Mouse (Mus musculus) thymus, postnatal 10 days (tissue): Measurements from ENCODE around the gene Rpf2.

Experiments
- DNase-seq, 2 experiments: peaks; one replicate each; pipeline ENCODE4 v3.0.0; 2021; ENCODE audit warnings: low spot score in 2 of 2

Rpf2 gene

DNA sequence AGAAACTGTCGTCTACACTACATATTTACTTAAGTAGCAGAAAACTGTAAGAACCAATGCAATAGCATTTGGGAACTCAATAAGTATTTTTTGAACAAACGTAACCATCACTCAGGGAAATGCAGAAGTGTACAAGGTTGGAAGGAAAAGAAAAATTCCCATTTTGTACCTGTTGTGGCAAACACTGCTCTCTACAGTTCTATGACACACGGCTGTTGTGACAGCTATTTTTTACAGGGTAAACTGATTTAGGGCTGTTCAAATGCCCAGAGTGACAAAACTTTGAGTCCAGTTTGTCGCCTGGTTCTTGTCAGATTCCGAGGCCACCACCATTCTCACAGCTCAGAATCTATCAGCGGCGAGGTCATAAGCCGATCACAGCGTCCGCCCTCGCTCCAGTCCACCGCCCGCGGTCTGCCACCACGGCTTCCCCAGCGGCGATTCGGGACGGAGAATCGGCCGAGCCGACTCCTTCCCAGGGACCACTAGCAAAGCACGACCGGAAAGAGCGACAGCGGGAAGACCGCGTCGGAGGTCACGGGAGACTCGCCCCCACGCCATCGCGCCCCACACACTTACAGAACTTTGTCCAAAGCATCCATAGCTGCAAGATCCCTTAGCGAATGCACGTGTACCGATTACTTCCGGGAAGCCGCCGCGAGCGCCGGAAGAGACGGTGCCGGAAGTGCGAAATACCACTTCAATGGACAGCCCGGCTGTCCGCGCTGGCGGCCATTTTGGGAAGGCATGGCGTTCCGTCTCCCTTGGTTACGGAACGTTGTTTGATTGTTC, at the start of gene Rpf2:
Gene Rpf2, minus strand, starts transcription at position 663 of the 792 bp plus-strand sequence.
- peak; percentile 64 to 73 for DNase-seq

- no peak for DNase-seq
These were observed 45.8 kb upstream of the Rpf2 start for GRCm38 (mm10) chr10:40292640-40293039.

GRCm38 (mm10) chr10:40286767-40287166, 39.9 kb upstream of the Rpf2 start:
- DNase-seq = no peak

DNA sequence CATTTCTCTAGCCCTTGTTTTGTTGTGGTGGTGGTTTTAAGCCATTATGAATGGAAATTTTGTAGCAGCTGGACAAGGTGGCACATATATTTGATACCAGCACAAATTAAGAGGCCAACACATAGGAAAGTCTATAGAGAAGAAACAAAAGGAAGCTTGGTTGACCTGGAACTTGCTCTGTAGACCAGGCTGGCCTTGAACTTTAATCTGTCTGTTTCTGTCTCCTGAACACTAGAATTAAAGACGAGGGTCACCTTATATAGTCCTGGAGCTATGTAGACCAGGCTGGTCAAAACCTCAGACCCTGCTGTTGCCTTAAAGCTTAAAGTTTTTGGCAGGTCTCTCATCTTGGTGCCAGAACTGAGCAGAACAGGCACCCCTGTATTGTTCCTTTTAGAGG, 38.7 kb upstream of the Rpf2 start:
- no peak for DNase-seq

GRCm38 (mm10) chr10:40284997-40285396, 38.2 kb upstream of the Rpf2 start:
- DNase-seq = no peak

DNA sequence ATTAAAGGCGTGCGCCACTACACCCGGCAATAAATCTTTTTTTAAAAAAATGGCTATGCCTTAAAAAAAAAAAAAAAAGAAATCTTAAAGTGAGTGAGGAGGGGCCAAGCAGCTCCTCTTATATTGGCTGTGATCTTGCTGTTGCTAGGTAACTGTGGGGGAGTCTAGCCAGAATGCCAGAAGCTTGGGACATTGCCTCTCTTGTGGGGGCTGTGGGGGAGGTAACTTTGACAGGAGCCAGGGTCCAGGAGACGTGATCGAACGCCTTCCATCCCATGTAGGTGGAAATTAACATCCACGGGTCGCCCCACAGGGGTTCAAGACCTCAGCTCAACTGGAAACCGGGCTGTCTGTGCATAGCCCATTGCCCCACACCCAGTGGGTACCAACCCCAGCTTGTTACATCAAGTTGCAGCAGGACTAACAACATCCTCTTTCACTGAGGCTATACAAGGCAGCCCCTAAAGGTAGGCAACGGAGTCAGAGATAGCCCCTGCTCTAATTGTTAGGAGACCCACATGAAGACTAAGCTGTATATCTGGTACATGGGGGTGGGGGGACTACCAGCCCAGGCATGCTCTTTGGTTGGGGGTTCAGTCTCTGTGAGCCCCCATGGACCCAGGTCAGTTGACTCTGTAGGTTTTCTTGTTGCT, 37.5 kb upstream of the Rpf2 start:
- no peak for DNase-seq

DNA sequence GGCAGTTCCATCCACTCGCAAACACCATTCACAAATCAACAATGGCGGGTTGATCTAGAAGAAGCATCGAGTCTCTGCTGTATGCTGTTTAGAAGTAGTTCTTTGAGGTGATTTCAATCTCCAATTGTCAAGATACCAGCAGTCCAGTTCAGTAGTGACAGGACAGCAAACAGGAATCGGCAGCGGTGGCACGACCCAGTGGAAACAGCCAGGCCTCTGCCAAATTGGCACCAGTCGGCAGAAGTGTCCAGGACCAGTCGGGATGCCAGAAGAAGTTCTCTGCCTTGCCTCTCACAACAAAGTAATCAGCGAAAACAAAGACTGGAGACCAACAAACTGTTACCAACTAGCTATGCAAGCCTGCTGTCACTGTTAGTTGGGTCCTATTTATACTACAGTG, 36.8 kb upstream of the Rpf2 start:
- no peak for DNase-seq

DNA sequence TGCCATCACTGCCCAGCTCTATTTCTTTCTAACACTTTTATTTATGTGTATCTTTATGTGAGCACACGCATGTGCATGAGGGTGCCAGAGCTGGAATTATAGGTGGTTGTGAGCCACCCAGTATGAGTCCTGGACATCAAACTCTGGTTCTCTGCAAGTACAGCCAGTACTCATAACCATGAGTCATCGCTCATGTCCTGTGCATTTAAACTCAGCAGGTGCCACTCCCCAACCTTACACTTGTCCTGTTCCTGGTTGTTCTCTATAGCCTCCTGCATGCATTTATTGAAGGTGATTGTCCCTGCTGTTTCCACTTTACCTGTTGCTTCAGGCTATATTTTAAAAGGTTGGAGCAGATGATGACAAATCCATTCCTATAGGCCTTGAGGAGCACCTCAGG, 34.7 kb upstream of the Rpf2 start:
- DNase-seq = no peak

GRCm38 (mm10) chr10:40278317-40278716, 31.5 kb upstream of the Rpf2 start:
- no peak for DNase-seq

DNA sequence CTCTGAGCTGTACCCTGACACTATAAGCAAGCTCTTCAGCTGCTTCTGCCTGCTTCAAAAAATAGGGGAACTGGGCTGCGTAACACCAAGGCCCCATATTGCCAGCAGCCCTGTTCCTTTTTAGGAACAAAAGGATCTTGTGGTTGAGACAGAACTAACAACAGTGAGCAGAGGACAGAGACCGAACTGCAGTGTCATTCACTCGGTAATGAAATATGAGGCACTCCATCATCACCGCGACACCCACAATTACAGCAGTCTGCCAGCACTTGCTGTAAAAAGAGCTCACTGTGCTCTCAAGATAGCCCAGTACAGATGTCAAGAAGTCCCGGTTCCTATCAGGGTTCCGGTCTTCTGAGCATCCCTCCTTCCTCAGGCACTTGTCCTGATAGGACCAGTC, 29.2 kb upstream of the Rpf2 start:
- DNase-seq = no peak

DNA sequence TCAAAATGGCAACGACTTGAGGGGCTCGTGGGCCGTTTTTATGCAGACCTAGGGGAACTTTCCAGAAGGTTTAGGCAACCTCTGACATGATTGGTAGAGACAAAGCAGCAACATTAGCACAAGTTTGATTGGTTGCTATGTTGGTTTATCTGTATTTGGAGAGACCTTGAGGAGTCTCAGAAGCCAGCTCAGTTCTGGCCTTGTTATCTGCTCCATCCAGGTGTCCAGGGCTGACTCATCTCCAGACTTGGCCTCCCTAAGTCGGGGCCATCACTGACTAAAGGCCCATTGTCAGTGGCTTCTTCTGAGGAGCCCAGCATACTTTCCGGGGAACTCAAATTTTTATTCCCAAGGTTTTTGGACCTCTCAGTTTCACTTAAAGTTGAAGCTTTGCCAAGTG, 27.1 kb upstream of the Rpf2 start:
- DNase-seq = no peak

GRCm38 (mm10) chr10:40271216-40271615, 24.4 kb upstream of the Rpf2 start:
- no peak for DNase-seq

DNA sequence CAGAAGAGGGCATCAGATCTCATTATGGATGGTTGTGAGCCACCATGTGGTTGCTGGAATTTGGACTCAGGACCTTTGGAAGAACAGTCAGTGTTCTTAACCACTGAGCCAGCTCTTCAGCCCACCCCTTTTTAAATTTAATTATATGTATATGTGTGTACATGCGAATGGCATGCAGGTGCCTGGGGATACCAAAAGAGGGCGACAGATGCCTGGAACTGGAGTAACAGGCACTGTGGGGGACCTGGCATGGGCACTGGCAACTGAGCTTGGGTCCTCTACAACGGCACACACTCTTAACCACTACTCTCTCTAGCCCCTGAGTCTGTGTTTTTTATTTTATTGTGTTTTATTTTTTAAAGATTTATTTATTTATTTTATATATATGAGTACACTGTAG, 18.1 kb upstream of the Rpf2 start:
- no peak for DNase-seq

DNA sequence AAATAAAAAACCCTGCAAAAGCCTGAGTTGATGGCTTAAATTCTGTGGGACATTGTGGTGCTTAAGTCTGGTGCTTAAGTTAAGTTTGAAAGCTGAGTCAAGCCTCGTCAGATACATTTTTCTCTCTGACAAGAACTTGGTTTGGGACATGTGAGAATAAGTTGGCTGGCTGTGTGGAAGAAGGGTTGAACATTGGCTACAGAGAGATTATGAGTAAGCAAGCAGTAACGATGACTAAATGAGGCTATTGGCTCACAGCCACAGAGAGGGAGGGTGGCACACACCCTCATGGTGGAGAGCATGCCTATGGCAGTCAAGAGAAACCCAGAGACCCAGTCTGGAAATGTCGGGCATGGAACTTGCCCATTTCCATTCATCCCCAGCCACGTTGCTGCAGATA, 16.9 kb upstream of the Rpf2 start:
- no peak for DNase-seq

DNA sequence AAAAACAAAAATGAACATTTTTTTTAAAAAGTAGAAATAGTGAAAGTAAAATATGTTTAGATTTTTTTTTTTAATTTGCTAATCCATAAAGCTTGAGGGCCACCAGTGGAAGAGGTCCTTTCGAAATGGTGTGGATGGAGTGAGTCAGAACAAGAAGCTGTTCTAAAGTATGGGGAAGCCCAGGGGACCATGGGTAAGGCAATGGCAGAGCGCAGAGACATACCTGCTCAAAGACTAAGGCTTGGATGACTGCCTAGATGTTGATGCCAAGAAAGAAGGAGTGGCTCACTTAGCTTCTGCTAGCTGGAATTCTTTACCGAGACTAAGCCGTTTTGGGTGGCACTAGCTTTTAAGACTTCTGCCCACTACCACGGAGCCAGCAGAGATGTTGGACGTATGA, 15.4 kb upstream of the Rpf2 start:
- DNase-seq = no peak

DNA sequence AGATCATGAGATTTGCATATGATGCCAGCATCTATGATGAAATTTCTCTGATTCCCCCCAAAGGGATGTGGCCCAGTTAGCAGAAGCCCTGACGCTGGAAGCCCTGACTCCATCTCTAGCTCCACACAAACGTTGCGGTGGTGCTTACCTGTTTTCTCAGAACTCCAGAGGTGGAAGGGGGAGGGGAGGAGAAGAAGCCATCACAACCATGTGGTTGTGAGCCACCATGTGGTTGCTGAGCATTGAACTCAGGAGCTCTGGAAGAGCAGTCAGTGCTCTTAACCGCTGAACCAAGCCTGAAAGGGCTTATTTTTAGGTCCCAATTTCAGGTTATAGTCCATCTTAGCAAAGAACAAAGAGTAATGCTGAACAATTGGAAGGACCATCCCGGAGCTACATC, 13.5 kb upstream of the Rpf2 start:
- DNase-seq = no peak

- no peak for DNase-seq
These were observed 12.7 kb upstream of the Rpf2 start for GRCm38 (mm10) chr10:40259542-40259941.

DNA sequence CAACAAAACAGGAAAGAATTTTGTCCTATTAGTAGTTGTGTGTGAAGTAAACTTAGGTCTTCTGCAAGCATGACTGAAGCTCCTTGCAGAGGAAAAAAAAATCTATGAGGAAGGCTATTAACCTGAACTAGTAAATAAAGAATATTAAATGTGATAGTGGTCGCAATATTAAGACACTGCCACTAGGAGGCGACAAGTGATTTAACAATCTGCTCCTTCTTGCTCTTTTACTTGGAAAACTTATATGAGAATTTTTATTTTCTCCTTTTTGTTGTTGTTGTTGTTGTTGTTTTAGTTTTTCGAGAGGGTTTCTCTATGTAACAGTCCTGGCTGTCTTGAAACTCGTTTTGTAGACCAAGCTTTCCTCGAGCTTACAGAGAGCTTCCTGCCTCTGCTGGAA, 12.1 kb upstream of the Rpf2 start:
- DNase-seq = peak in 1 of 2 experiments; percentile 48

DNA sequence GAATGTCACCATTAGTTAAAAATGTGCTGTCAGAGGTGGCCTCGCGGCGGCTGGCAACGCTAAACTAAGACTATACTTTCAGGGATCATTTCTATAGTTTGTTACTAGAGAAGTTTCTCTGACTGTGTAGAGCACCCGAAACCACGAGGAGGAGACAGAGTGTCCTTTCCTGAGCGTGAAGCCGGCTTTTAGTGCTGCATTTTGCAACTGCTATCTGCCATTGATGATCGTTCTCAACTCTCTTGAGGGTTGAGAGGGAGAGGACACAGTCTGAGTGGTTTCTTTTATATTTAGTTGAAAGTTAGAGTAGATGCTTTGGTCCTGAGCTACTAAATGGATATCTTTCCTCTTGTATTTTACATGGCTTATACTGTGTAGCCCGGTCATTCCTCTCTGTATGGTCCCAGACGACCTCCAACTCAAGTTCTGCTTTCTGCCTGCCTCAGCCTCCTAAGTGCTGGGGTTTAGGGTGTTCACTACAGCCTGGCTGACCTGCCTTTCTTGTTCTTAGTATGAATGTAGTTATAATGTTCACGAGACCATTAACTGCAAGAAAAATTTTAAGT, 11.6 kb upstream of the Rpf2 start:
- DNase-seq = peak; percentile 76 to 80

GRCm38 (mm10) chr10:40257414-40258255, 10.8 kb upstream of the Rpf2 start, which contains the start of gene Gtf3c6:
Gene Gtf3c6 (minus strand): TSS chr10:40258108.
- DNase-seq = peak; percentile 88 to 92

- DNase-seq = peak; percentile 54 to 58
These were observed 9.9 kb upstream of the Rpf2 start for GRCm38 (mm10) chr10:40256716-40257115.

DNA sequence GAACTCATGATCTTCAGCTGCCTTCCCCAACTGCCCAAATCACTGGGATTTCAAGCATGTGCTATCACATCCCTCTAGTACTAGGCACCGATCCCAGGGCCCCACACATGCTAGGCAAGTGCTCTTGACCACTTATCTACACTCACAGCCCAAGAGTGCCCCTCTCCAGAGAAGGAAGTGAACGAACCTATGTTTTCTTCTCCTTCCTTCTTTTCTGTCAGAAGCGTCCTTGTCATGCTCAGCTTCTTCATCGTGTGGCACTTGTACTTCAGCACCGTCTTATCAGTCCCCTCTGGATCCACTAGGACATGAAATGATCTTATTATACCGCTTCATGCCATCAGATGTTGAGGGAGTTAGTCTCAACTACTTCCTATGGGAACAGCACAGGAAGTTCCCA, 4.1 kb upstream of the Rpf2 start:
- DNase-seq = no peak
